10 mouse cellular contexts compared by ENCODE assay signal in genomic region chr12:108529214-108529613, GRCm38 (mm10). TPM values are rescaled to one million over a fixed set of nuclear protein-coding genes. Genes with fewer than 3 reads are reported as not detected.
DNase-seq lines count a peak whose midpoint lies in the region; TF ChIP-seq lines count a peak whose summit lies in the region.
"Had no signal": no experiment of that assay in that cellular context is flagged by ENCODE, and none has a peak within 500 bp of the region (broad histone marks: within the 10 kb centered on the region; RNA-seq: fewer than 3 reads in every experiment).

No protein-coding gene starts in this region.

- DNase-seq in heart, postnatal 14 days, result peak; percentile 40 to 58
- no peak for DNase-seq in heart, adult 8-10 months (ENCODE audit: low spot score)
- DNase-seq in cerebellum, adult 8-10 months, result peak; percentile 20
- DNase-seq in hindbrain, embryonic 10.5 days (ENCODE audit: low spot score), result peak; percentile 71
- DNase-seq in limb, embryonic 10.5 days (ENCODE audit: low spot score), result peak; percentile 75
- no peak for DNase-seq in adrenal gland, adult 8-10 months

- WGBS in hindbrain, embryonic 10.5 days, result 51% methylated on average over 8 of the region's 8 CpGs
- 48% methylated on average over 8 of the region's 8 CpGs for WGBS in limb, embryonic 10.5 days
- 52% methylated on average over 8 of the region's 8 CpGs for WGBS in olfactory bulb, adult 2 months

- TF ChIP-seq CTCF in E14TG2a.4 (conservative IDR thresholded peaks at IDR 0.05; ENCODE audit: low read length), result peak; percentile 82
- peak; percentile 17; the same call in 1 of the 2 replicates for TF ChIP-seq CTCF in olfactory bulb, adult 2 months (IDR thresholded peaks at IDR 0.05; ENCODE audit: insufficient read depth, low read depth, low read length)

- H3K4me1 ChIP-seq in E14TG2a.4 (replicated peaks; ENCODE audit: low read depth, low read length), result peaks cover 24% of the 10 kb centered on the region
- no peaks in the 10 kb centered on the region for H3K4me1 ChIP-seq in hindbrain, embryonic 10.5 days (replicated peaks)
- H3K4me1 ChIP-seq in limb, embryonic 10.5 days, result 0 out of 2 replicates have a peak, but pooled peaks cover 7% of the 10 kb centered on the region
- no peaks in the 10 kb centered on the region for H3K4me1 ChIP-seq in olfactory bulb, adult 2 months (ENCODE audit: control insufficient read depth, insufficient read depth, low read length)
- H3K4me1 ChIP-seq: embryonic facial prominence, embryonic 12.5 days; liver, embryonic 15.5 days had no signal

- no peak for TF ChIP-seq POLR2A in olfactory bulb, adult 2 months (IDR thresholded peaks at IDR 0.05; ENCODE audit: insufficient read depth, low read depth, low read length)

- peaks cover 12% of the 10 kb centered on the region; the same call in 1 of the 2 replicates for H3K27me3 ChIP-seq in E14TG2a.4 (ENCODE audit: insufficient read depth, low read length)
- H3K27me3 ChIP-seq in hindbrain, embryonic 10.5 days (ENCODE audit: insufficient read depth, poor library complexity, severe bottlenecking), result no peaks in the 10 kb centered on the region
- no peaks in the 10 kb centered on the region for H3K27me3 ChIP-seq in limb, embryonic 10.5 days (ENCODE audit: low read depth, poor library complexity, severe bottlenecking)
- H3K27me3 ChIP-seq: embryonic facial prominence, embryonic 12.5 days; liver, embryonic 15.5 days had no signal

- H3K36me3 ChIP-seq in E14TG2a.4 (ENCODE audit: insufficient read depth, low read length), result no peaks in the 10 kb centered on the region
- H3K36me3 ChIP-seq in hindbrain, embryonic 10.5 days, result peaks cover 92% of the 10 kb centered on the region
- H3K36me3 ChIP-seq in limb, embryonic 10.5 days, result peaks cover 41% of the 10 kb centered on the region
- H3K36me3 ChIP-seq: liver, embryonic 15.5 days had no signal

- intact Hi-C loops in heart, postnatal 14 days (cut with DNase I), result no loop called here

- no peak overlapping the region for H3K4me3 ChIP-seq in E14TG2a.4 (replicated peaks; ENCODE audit: low read length)
- no peak overlapping the region for H3K4me3 ChIP-seq in hindbrain, embryonic 10.5 days
- H3K4me3 ChIP-seq in limb, embryonic 10.5 days, result no peak overlapping the region
- H3K4me3 ChIP-seq in olfactory bulb, adult 2 months (ENCODE audit: insufficient read depth, low read depth, low read length), result no peak overlapping the region
- H3K4me3 ChIP-seq: embryonic facial prominence, embryonic 12.5 days; liver, embryonic 15.5 days had no signal

- no peaks in the 10 kb centered on the region for H3K9me3 ChIP-seq in E14TG2a.4 (ENCODE audit: low read length)
- no peaks in the 10 kb centered on the region for H3K9me3 ChIP-seq in hindbrain, embryonic 10.5 days
- H3K9me3 ChIP-seq in limb, embryonic 10.5 days (replicated peaks), result no peaks in the 10 kb centered on the region
- H3K9me3 ChIP-seq: embryonic facial prominence, embryonic 12.5 days; liver, embryonic 15.5 days had no signal

- no peak overlapping the region for H3K27ac ChIP-seq in hindbrain, embryonic 10.5 days
- H3K27ac ChIP-seq in limb, embryonic 10.5 days, result no peak overlapping the region
- no peak overlapping the region for H3K27ac ChIP-seq in olfactory bulb, adult 2 months (ENCODE audit: insufficient read depth, low read depth, low read length)
- H3K27ac ChIP-seq: embryonic facial prominence, embryonic 12.5 days; liver, embryonic 15.5 days had no signal

RNA-seq across cellular contexts. Expression of gene Evl, which starts 25.3 kb away (rescaled TPM):
- total RNA-seq in heart, postnatal 14 days (2021), result 10 to 100 TPM; 76.2 to 76.8 TPM
- total RNA-seq in heart, adult 8-10 months (2022), result 10 to 100 TPM; 29.0 to 41.2 (median 32.4) TPM
- polyA plus RNA-seq in hindbrain, embryonic 10.5 days (2016; fragmentation: Nextera tagmentation; extraction: Ambion mirVana), result 59.1 and 75.2 TPM in 2 replicates
- 50.3 and 50.7 TPM in 2 replicates for polyA plus RNA-seq in limb, embryonic 10.5 days (2016; fragmentation: Nextera tagmentation; extraction: Ambion mirVana)
- not detected in 2 replicates for polyA plus RNA-seq in olfactory bulb, adult 2 months (2012; ENCODE audit: insufficient read depth, insufficient read length, low replicate concordance, missing spikeins)
- total RNA-seq in adrenal gland, adult 8-10 months (2022), result 10 to 100 TPM; 45.4 to 65.2 (median 50.3) TPM

Comparison
In these comparisons a context has a peak if more than half of its experiments do, and no peak if none do; other contexts are left out.
1. DNase-seq: peak in heart, postnatal 14 days (2 of 2), cerebellum, adult 8-10 months (single experiment), hindbrain, embryonic 10.5 days (single experiment) and limb, embryonic 10.5 days (single experiment); none in heart, adult 8-10 months (single experiment) and adrenal gland, adult 8-10 months (single experiment).